Mouse (Mus musculus) urinary bladder, adult 2 months (tissue): Measurements from ENCODE around the gene Jph3. TPM values are rescaled to one million over a fixed set of nuclear protein-coding genes. Genes with fewer than 3 reads are reported as not detected.

ENCODE experiments used
- DNase-seq: peaks from one replicate; pipeline ENCODE4 v3.0.0; 2022; ENCODE audit warnings: low spot score
- polyA plus RNA-seq: library from polyadenylated mRNA; depleted of rRNA; stranded (reverse); fragments of >200 nt; gene quantifications from 2 replicates; pipeline ENCODE4 v1.2.3, GENCODE M21; 2012; rRNA removed

Jph3 gene
- 0.03 and 0.08 TPM in 2 replicates for polyA plus RNA-seq

- DNase-seq = no peak
Observed at GRCm38 (mm10) chr8:121729323-121729722, at the start of gene Jph3. Gene Jph3, plus strand, starts transcription at chr8:121729623.

DNA sequence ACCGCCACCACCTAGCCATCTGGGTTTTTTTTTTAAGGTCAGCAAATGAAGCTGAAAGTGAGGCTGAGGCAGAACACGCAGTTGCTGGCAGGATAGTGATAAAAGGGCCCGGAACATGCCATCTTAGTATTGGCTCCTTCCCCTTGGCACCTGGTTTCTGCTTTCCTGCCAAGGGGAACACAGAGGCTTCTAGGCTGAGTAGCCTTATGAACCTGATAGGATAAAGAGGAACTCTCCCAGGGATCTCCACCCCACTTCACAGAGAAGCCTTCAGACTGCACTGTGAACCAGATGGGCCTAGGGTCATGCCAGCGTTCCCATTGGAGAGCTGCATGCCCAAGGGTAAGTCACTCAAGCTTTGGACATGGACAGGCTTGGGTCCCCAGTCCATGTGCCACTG lies 48.5 kb upstream of the Jph3 start:
- no peak for DNase-seq

DNA sequence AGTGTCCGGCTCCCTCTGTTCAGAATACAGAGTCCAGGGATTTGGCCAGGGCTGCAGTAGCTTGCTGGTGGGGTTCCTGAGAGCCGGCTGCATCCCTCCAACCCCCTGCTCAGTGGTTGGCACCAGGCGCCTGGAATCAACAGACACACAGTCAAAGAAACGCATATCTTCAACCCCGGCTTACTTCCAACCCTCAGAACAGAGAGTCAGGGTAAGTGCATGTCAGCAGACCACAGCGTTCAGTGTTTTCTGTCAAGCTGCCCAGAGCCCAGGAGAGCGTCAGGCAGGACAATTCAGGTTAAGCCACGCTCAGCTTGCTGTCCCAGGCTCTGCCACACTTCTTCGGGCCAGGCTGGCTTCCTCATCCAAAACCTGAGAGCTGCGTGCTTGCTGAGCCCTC lies 48.0 kb upstream of the Jph3 start:
- DNase-seq = no peak

DNA sequence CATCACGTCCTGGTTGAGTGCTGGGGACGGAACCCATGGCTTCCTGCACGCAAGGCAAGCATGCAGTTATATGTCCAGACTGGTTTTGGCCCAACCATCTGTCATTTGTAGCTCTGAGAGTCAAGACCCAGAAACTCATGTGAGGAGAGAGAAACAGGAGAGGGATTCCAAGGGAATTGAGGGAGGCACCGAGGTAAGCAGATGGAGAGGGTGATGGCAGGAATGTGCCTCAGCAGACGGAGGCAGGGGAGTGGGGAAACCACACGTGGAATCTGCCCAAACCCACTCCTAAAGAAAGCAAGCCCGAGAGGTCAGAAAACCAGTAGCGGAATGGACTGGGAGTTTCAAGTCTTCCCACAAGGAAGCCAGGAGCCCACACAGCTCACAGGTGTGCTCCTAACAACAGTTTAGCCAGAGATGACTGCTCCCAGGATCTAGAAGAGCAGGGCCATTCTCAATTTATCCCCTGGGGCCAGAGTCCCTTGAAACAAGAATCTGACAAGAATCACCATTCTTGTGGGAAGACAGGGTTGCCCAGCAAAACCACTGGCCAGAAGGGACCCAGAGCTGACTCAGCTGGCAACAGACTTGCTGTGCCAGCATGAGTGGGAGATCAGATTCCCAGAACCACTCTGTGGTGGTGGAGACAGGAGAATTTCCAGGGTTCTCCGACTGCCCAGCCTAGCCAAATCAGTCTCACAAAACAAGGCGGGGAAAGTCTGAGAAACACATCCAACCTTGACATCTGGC lies 46.2 kb upstream of the Jph3 start:
- no peak for DNase-seq

DNA sequence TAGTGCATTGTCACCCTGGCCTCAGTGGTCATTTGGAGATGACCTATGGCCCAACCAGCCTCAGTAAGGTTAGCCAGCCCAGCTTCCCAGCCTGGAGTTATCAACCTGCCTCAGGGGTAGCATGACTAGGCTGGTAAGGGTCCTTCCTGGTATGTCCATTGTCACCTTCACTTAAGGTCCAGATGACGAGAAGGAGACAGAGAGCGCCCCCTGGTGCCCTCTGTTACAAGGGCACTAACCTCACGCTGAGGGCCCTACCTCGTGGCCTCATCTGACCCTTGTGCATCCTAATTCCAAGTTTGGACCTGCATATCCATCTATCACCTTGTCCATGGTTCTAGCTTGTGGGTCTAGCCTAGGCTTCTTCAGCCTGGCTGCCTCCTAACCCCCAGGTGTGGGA lies 44.0 kb upstream of the Jph3 start:
- DNase-seq = peak; percentile 37

DNA sequence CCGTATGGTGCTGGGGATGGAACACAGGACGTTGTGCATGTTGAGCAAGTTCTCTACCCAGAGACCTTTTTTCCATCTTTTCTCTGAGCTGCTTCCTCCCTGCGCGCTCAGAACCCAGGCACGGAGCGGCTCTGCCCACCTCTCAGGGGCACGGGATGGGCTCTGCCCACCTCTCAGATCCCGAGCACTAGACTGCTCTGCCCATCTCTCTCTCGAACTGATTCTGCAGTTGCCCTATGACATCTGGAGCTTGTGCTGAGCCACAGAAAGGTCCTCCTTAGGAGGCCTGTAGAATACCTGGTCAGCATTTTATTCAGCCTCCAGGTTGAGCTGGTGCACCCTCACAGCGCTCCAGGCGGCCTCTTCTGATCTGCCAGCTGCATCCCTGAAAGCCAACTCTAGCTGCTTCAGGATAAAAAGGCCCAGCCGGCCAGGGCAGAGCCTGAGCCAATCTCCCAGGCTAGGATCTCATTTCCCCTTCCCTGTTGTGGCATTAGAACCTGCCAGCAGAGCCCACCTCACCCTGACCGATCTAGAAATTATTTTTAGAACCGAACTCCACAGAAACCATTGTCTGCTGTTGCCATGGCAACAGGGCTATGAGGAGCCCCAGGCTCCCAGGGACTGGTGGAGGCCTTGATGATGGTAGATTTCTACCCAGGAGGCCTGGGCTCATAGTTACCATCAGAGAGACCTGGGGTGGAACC lies 41.8 kb upstream of the Jph3 start:
- DNase-seq = no peak

GRCm38 (mm10) chr8:121688496-121688895 lies 40.9 kb upstream of the Jph3 start:
- no peak for DNase-seq

DNA sequence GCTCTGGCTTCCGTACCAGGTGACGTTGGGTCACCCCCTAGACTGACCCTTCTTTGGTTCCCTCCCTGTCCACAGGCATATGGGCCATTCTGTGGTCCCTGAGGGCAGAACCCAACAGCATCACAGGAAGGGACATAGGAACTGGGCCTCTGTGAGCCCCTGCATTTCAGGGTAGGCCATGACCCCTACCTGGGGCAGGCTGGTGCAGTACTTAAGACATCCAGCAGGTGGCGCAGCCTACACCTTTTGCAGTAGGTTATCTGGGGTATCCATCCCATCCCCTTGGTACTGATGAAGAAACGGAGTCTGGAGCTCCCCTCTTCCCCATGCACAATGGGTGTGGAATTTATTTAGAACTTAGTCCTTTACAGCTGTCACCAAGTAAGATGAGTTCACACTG lies 35.0 kb upstream of the Jph3 start:
- DNase-seq = peak; percentile 32

DNA sequence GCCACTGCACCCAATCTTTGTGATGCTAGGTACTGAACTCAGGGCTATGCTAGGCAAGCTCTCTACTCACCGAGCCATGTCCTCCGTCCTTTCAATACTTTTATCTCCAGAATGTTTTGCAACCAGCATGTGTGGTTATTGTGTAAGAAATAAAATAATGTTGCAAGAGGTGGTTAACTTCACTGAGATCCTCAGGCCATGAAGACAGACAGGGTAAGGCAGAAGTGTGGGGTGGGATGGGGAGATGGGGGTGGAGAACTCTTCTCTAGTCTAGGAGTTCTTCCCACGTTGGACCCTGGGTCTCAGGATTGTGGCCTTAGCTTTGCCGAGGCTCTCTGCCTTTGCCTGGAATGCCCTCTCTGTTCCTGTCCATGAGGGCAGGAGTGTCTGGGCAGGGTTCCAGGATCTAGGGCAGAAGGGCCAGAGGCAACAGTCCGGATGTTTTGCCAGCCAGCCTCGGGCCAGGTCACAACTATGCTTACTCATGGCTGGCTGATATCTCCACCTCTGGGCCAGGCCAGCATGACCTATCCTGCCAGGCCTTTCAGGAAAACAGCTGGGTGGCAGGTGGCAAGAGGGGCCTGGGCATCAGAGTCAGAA lies 33.7 kb upstream of the Jph3 start:
- DNase-seq = no peak

DNA sequence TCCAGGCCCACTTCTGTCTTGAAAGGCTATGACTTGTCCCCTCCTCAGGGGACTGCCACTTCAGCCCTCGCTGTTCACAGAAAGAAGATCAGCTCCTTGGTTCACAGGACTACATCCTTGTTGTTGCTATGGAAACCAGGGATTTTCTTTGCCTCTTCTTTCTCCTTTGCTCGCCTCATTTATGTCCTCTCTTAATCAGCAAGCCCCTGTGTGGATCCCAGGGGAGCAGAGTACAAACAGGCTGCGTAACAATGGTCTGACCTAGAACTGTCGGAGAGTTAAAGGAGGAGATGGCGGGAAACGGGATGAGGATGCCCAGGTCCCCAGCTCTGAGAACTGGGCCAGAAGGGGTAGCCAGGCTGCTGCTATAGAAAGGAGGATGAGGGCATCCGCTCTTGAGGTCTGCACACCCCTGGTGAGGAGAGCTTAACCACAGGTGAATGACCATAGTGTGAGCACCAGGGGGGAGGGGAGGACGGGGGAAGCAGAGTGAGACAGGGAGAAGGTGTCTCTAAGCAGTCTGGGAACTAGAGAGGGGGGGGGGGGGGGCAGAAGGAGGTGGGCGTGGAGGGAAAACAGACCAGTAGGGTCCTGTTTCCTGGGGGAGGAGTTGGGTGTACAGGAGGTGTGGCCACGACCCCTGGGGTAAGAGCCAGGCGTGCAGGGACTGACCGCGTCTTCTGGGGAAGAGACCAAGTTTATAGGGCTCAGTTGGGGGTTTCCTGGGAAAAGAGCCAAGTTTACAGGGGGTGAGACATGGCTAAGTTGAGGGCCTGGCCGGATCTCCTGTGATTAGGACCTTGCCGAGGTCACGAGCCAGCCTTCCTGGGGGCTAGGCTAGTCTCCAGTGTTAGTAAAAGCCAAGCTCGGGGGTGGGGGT lies 31.4 kb upstream of the Jph3 start:
- DNase-seq = no peak

- no peak for DNase-seq
Observed at GRCm38 (mm10) chr8:121698615-121699101, 30.8 kb upstream of the Jph3 start.

- DNase-seq = no peak
Observed at GRCm38 (mm10) chr8:121699936-121700335, 29.5 kb upstream of the Jph3 start.

GRCm38 (mm10) chr8:121705174-121705573 lies 24.2 kb upstream of the Jph3 start:
- no peak for DNase-seq

- no peak for DNase-seq
Observed at GRCm38 (mm10) chr8:121706956-121707355, 22.5 kb upstream of the Jph3 start.

DNA sequence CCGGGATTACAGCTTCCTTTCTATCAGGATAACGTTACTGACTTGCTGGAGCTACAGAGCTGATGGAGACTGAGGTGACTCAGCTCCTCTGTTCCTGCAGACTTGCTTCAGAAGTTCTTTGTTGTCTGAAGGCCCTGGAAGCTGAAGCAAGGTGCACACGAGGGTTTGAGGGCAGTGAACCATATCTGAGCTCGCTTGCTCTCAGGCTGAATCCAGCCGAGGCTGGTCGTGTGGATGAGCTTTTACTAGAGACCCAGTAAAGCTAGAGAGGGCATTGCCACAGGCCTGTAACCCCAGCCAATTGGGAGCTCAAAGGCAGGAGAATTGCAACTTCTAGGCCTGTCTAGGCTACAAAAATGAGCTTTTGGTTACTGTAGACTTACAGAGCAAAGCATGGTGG lies 21.0 kb upstream of the Jph3 start:
- no peak for DNase-seq

DNA sequence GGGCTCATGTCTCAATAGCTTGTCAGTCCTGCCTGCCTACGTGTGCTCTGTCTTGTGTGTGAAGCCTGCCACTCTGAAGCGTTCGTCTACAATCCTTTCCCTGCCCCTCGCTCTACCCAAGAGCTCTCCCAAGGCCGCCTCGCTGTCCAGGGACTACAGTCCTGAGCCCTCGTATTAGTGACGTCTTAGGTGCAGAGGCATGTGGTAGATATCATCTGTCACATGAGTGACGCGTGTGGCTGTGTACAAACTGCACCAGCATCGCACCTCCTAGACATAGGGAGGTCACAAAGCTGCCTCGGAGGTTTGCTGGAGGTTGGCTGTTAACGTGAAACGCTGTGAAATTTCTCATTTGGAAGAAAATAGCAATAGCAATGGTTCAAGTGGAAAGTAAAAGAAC lies 11.9 kb upstream of the Jph3 start:
- no peak for DNase-seq

- peak; percentile 42 for DNase-seq
Observed at GRCm38 (mm10) chr8:121717982-121718425, 11.4 kb upstream of the Jph3 start.

GRCm38 (mm10) chr8:121718925-121719324 lies 10.5 kb upstream of the Jph3 start:
- no peak for DNase-seq

DNA sequence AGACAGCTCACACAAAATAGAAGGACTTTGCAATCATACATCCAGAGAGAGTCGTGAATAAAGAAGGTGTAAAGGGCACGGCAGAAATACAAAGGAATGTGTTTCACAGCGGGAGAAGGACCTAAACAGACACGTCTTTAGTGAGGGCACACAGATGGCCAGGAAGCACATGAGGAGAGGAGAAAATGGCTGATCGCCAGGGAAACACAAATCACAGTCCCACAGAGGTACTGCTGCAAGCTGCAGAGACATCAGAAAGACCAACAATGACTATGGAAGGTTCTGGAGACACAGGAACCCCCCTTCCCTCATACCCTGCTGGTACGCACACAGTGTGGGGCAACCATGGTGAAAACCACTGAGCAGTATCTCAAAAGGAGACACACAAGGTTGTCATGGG lies 8.4 kb upstream of the Jph3 start:
- DNase-seq = no peak

DNA sequence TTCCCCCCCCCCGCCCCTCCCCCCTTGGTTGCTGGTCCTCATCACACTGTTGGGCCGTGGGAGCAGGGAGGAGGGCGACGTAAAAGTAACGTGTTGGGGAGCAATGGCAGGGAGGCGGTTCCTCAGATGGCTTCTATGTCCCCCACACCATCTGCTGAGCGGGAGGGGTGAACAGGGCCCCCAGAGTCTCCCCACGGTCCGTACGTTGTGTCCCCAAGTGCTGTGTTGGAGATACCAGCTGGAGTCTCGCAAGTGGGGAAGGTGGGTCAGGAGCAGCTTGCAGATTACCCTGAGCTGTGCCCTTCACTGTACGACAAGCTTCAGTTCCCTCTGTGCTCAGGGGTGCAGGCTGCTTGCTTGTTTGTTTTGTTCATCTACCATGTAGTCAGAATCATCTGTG lies 5.6 kb upstream of the Jph3 start:
- DNase-seq = no peak

- DNase-seq = no peak
Observed at GRCm38 (mm10) chr8:121727164-121727563, 2.3 kb upstream of the Jph3 start.

- DNase-seq = no peak
Observed at GRCm38 (mm10) chr8:121729754-121730153, 331 bp downstream of the Jph3 start.
